Mouse (Mus musculus): ENCODE results near the gene Ppp1r3c. TPM values are rescaled to one million over a fixed set of nuclear protein-coding genes. Genes with fewer than 3 reads are reported as not detected.

The Ppp1r3c gene
- total and polyA plus RNA-seq, 2 experiments from 2014 or later: 44.6 to 56.9 TPM

DNA sequence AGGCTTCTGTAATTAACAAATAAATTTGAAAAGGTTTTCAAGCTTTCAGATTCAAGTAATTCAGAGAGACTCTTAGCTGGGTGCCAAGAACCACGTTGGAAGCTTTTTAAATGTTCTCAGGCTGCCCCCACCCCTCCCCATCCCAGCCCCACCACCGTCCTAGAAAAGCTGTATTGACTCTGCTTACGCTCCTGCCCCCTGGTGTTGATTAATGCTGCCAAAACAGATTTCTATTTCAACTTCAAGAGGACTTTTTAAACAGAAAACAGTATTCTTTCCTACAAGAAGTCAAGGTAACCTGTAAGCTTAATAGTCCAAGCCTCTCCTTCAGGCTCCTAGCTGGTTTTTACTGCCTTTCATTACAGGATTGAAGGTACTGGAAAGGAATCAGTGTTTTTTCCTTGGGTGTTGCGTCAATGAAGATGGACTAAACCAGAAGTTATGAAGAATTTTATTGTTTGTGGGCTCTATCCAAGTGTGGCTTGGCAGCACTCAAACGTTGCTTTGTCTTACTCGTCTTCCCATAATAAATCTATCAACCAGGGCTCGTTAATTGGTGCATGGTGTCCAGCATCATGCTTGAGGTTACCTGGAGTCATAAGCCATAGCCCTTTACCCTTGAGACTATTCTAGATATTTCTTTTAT, 3.2 kb upstream of the Ppp1r3c start:
- H3K36me3 ChIP-seq (replicated peaks; ENCODE audit: control insufficient read depth, insufficient read depth, low read length): no peaks in the 10 kb centered on the region
- TF ChIP-seq EP300 (IDR thresholded peaks at IDR 0.05; ENCODE audit: low read depth): no peak
- TF ChIP-seq CTCF (IDR thresholded peaks at IDR 0.05; ENCODE audit: low read depth): peak; percentile 58
- H3K27ac ChIP-seq (ENCODE audit: low read depth): no peak overlapping the region
- no peaks in the 10 kb centered on the region for H3K27me3 ChIP-seq (ENCODE audit: control insufficient read depth, insufficient read depth, low read length)
- H3K4me3 ChIP-seq (ENCODE audit: low read depth, low read length): no peak overlapping the region
- DNase-seq (ENCODE audit: low spot score) (no peak), ATAC-seq (ENCODE audit: insufficient read depth, low read depth) (no peak)
- H3K9me3 ChIP-seq (replicated peaks; ENCODE audit: control insufficient read depth, low read length): no peaks in the 10 kb centered on the region
- no peak overlapping the region for H3K4me2 ChIP-seq (ENCODE audit: low read depth, low read length)
- WGBS: 44% methylated on average over 7 of the region's 7 CpGs
- H3K4me1 ChIP-seq (ENCODE audit: control insufficient read depth, insufficient read depth): peaks cover 3% of the 10 kb centered on the region; the same call in 1 of the 2 replicates
- H3K9ac ChIP-seq (replicated peaks; ENCODE audit: low read depth, low read length): no peak overlapping the region

DNA sequence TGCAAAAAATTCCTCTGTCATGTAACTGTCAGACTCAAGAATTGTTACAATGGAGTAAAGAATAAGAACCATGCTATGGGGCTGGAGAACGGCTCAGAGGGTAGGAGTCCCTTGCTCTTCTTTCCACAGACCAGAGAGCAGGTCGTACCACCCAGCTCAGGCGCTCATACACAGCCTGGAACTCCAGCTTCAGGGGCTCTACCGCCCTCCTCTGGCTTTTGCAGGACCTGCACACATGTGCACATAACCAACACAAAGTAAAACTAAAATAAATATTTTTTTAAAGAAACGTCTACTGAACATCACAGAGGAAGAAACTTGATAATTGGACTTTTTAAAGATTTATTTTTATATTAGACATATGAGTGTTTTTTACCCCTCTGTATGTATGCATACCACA, 1.6 kb upstream of the Ppp1r3c start:
- no peak for ATAC-seq (ENCODE audit: insufficient read depth, low read depth)
- Histone ChIP-seq H3K4me1 (ENCODE audit: control insufficient read depth, insufficient read depth) (peaks cover 15% of the 10 kb centered on the region; the same call in 1 of the 2 replicates), H3K36me3 (replicated peaks; ENCODE audit: control insufficient read depth, insufficient read depth, low read length) (peaks cover 12% of the 10 kb centered on the region), H3K9me3 (replicated peaks; ENCODE audit: control insufficient read depth, low read length) (no peaks in the 10 kb centered on the region), H3K4me2 (ENCODE audit: low read depth, low read length) (no peak overlapping the region), H3K27me3 (ENCODE audit: control insufficient read depth, insufficient read depth, low read length) (no peaks in the 10 kb centered on the region), H3K9ac (replicated peaks; ENCODE audit: low read depth, low read length) (no peak overlapping the region), H3K4me3 (ENCODE audit: low read depth, low read length) (no peak overlapping the region), H3K27ac (ENCODE audit: low read depth) (peak overlapping the region; percentile 94; the same call in 1 of the 2 replicates)
- TF ChIP-seq CTCF (IDR thresholded peaks at IDR 0.05; ENCODE audit: low read depth) (0 out of 2 replicates have a peak, but pooled peaks have one; percentile 11), EP300 (IDR thresholded peaks at IDR 0.05; ENCODE audit: low read depth) (no peak)
- WGBS: 76% methylated on average over 5 of the region's 5 CpGs
- no peak for DNase-seq (ENCODE audit: low spot score)

DNA sequence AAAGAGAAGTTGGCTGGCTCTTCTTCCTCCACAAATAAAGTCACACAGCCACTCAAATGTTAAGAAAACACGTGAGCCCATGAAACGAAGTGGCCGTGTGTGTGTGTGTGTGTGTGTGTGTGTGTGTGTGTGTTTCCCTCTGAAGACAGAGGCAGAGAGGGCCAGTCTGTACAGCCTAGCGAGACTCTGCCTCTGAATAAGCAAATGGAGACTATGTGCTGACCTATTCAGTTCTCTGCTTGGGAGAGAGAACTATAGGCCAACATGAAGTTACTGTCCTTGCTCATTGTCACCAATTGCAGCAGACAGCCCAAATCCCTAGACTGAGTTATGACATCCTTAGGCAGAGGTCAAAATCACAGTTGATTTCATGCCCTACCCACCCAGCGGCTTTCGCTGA, 634 bp upstream of the Ppp1r3c start:
- Histone ChIP-seq H3K9me3 (replicated peaks; ENCODE audit: control insufficient read depth, low read length) (no peaks in the 10 kb centered on the region), H3K27ac (ENCODE audit: low read depth) (peak overlapping the region; percentile 94), H3K4me3 (ENCODE audit: low read depth, low read length) (peak overlapping the region; percentile 69), H3K4me1 (ENCODE audit: control insufficient read depth, insufficient read depth) (peaks cover 24% of the 10 kb centered on the region), H3K4me2 (ENCODE audit: low read depth, low read length) (peak overlapping the region; percentile 63), H3K9ac (replicated peaks; ENCODE audit: low read depth, low read length) (peak overlapping the region; percentile 53), H3K36me3 (replicated peaks; ENCODE audit: control insufficient read depth, insufficient read depth, low read length) (peaks cover 22% of the 10 kb centered on the region), H3K27me3 (ENCODE audit: control insufficient read depth, insufficient read depth, low read length) (no peaks in the 10 kb centered on the region)
- TF ChIP-seq EP300 (IDR thresholded peaks at IDR 0.05; ENCODE audit: low read depth): no peak
- no peak for TF ChIP-seq CTCF (IDR thresholded peaks at IDR 0.05; ENCODE audit: low read depth)
- WGBS: 20% methylated on average over 6 of the region's 6 CpGs
- ATAC-seq (ENCODE audit: insufficient read depth, low read depth): peak; percentile 27
- DNase-seq (ENCODE audit: low spot score): peak; percentile 40

DNA sequence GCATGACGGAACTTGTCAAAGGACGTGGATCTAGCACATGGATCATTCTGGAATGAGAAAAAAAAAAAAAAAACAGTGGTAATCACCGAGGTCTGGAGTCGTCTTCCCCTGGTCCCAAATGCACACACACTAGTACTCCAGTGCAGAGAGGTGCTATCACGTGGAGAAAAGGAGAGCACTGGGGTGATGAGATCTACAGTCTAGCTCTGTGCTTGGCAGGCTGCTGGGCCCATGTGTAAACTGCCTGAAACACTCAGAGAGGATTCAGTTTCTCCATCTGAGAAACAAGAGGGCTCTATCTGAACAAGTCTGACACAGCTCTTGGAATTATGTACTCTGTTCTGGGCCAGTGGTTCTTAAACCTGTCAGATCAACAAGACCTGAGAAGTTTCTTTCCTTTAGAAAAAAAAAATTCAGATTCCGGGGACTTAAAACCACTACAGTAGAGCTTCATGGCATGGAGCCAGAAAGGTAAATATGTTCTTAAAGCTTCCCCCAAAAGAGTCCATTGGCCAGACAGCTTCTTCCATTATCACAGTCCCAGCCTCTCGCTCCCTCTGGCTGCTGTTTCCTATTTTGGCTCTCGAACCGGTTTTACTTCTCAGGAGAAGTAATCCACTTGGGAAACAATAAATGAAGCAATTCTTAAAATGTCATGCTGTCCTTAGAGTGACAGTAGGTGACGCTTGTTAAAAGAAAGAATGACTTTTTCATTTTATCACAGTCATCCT, 2.0 kb downstream of the Ppp1r3c start:
- H3K4me1 ChIP-seq (ENCODE audit: control insufficient read depth, insufficient read depth): peaks cover 29% of the 10 kb centered on the region
- DNase-seq (ENCODE audit: low spot score) (peak; percentile 81), ATAC-seq (ENCODE audit: insufficient read depth, low read depth) (no peak)
- no peaks in the 10 kb centered on the region for H3K9me3 ChIP-seq (replicated peaks; ENCODE audit: control insufficient read depth, low read length)
- TF ChIP-seq EP300 (IDR thresholded peaks at IDR 0.05; ENCODE audit: low read depth): no peak
- TF ChIP-seq CTCF (IDR thresholded peaks at IDR 0.05; ENCODE audit: low read depth): peak; percentile 47
- H3K4me3 ChIP-seq (ENCODE audit: low read depth, low read length): peak overlapping the region; percentile 69
- no peaks in the 10 kb centered on the region for H3K27me3 ChIP-seq (ENCODE audit: control insufficient read depth, insufficient read depth, low read length)
- 28% methylated on average over 10 of the region's 10 CpGs for WGBS
- peaks cover 35% of the 10 kb centered on the region for H3K36me3 ChIP-seq (replicated peaks; ENCODE audit: control insufficient read depth, insufficient read depth, low read length)
- H3K27ac ChIP-seq (ENCODE audit: low read depth): peak overlapping the region; percentile 94
- H3K4me2 ChIP-seq (ENCODE audit: low read depth, low read length): peak overlapping the region; percentile 63
- H3K9ac ChIP-seq (replicated peaks; ENCODE audit: low read depth, low read length): peak overlapping the region; percentile 61

DNA sequence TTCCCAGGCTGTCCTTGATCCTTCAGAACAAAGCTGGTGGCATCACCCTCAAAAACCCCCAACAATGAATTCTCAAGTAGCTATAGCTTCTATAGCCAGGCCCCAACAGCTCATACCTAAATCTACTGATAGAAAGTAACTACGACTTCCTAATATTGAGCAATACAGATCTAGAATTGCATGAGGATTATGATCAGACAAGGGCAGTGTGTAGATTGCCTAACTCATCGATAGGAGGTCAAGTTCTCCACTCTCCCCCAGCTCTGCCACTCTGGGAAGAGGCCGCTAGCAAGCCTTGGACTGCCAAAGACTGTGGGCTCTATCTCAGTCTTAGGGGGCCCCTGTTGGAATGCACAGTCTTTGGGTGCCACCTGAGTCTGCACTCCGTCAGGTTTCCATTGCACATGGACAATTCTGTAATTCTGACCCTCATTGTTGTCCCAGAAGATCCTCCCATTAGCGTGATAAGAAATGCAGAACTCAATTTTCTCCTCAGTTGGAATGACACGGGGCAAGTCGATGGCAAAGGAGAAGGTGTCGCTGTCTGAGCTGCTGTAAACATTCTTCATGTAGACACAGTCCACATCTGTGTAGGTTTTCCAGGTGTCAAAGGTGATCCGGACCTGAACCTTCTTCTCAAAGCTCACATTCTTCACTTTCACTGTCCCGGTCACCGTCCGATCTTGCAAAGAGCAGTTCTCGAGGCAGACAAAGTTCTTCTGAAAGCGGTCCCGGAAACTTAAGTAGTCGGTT, 3.1 kb downstream of the Ppp1r3c start:
- H3K9me3 ChIP-seq (replicated peaks; ENCODE audit: control insufficient read depth, low read length): no peaks in the 10 kb centered on the region
- DNase-seq (ENCODE audit: low spot score) (no peak), ATAC-seq (ENCODE audit: insufficient read depth, low read depth) (no peak)
- H3K9ac ChIP-seq (replicated peaks; ENCODE audit: low read depth, low read length): peak overlapping the region; percentile 61
- peaks cover 35% of the 10 kb centered on the region for H3K36me3 ChIP-seq (replicated peaks; ENCODE audit: control insufficient read depth, insufficient read depth, low read length)
- no peaks in the 10 kb centered on the region for H3K27me3 ChIP-seq (ENCODE audit: control insufficient read depth, insufficient read depth, low read length)
- H3K27ac ChIP-seq (ENCODE audit: low read depth): peak overlapping the region; percentile 94
- TF ChIP-seq EP300 (IDR thresholded peaks at IDR 0.05; ENCODE audit: low read depth) (no peak), CTCF (IDR thresholded peaks at IDR 0.05; ENCODE audit: low read depth) (no peak)
- H3K4me3 ChIP-seq (ENCODE audit: low read depth, low read length): peak overlapping the region; percentile 69
- H3K4me1 ChIP-seq (ENCODE audit: control insufficient read depth, insufficient read depth): peaks cover 29% of the 10 kb centered on the region
- peak overlapping the region; percentile 63 for H3K4me2 ChIP-seq (ENCODE audit: low read depth, low read length)
- WGBS: 58% methylated on average over 16 of the region's 16 CpGs

All from heart, postnatal 0 days (tissue).